Mouse (Mus musculus) myocyte (in vitro differentiated cells): ENCODE data around the gene Abca7.

Source experiments
- CEBPB ChIP-seq: IDR thresholded peaks from 2 replicates; pipeline ENCODE4 v1.6.1; 2011; ENCODE audit warnings: mild to moderate bottlenecking, moderate library complexity; ENCODE audit not compliant: poor library complexity, insufficient read depth, severe bottlenecking
- E2F4 ChIP-seq: IDR thresholded peaks from one replicate; pipeline ENCODE4 v1.6.1; 2011; ENCODE audit warnings: mild to moderate bottlenecking, control low read depth, moderate library complexity; ENCODE audit not compliant: insufficient read depth
- MAX ChIP-seq: IDR thresholded peaks from one replicate; pipeline ENCODE4 v1.6.1; 2011; ENCODE audit warnings: low read depth, mild to moderate bottlenecking, control low read depth
- MYOD1 ChIP-seq, 3 experiments: IDR thresholded peaks; one replicate each; pipeline ENCODE4 v1.6.1; 2011; ENCODE audit warnings: control low read depth in 2 of 3, low read depth in 2 of 3, mild to moderate bottlenecking in 2 of 3, moderate library complexity in 1 of 3; ENCODE audit not compliant: insufficient read length in 2 of 3, control insufficient read depth in 1 of 3
- MYOG ChIP-seq, 3 experiments: IDR thresholded peaks; one replicate each; pipeline ENCODE4 v1.6.1; 2011; ENCODE audit warnings: control low read depth in 2 of 3, low read depth in 2 of 3, mild to moderate bottlenecking in 2 of 3; ENCODE audit not compliant: insufficient read length in 2 of 3, control insufficient read depth in 1 of 3, insufficient read depth in 1 of 3
- POLR2A ChIP-seq: IDR thresholded peaks from one replicate; pipeline ENCODE4 v1.6.1; 2011; ENCODE audit warnings: low read depth, mild to moderate bottlenecking, control low read depth, moderate library complexity; ENCODE audit not compliant: insufficient read length
- REST ChIP-seq: IDR thresholded peaks from one replicate; pipeline ENCODE4 v1.6.1; 2011; ENCODE audit warnings: mild to moderate bottlenecking, control low read depth, moderate library complexity; ENCODE audit not compliant: insufficient read depth, insufficient read length
- SRF ChIP-seq: IDR thresholded peaks from one replicate; pipeline ENCODE4 v1.6.1; 2011; ENCODE audit warnings: low read depth; ENCODE audit not compliant: control insufficient read depth, insufficient read length
- TCF12 ChIP-seq: IDR thresholded peaks from one replicate; pipeline ENCODE4 v1.6.1; 2011; ENCODE audit warnings: mild to moderate bottlenecking, control low read depth; ENCODE audit not compliant: poor library complexity, insufficient read depth, severe bottlenecking
- TCF3 ChIP-seq: IDR thresholded peaks from one replicate; pipeline ENCODE4 v1.6.1; 2011; ENCODE audit warnings: low read depth, control low read depth; ENCODE audit not compliant: insufficient read length
- USF1 ChIP-seq: IDR thresholded peaks from one replicate; pipeline ENCODE4 v1.6.1; 2011; ENCODE audit warnings: low read depth, mild to moderate bottlenecking, control low read depth, moderate library complexity

DNA sequence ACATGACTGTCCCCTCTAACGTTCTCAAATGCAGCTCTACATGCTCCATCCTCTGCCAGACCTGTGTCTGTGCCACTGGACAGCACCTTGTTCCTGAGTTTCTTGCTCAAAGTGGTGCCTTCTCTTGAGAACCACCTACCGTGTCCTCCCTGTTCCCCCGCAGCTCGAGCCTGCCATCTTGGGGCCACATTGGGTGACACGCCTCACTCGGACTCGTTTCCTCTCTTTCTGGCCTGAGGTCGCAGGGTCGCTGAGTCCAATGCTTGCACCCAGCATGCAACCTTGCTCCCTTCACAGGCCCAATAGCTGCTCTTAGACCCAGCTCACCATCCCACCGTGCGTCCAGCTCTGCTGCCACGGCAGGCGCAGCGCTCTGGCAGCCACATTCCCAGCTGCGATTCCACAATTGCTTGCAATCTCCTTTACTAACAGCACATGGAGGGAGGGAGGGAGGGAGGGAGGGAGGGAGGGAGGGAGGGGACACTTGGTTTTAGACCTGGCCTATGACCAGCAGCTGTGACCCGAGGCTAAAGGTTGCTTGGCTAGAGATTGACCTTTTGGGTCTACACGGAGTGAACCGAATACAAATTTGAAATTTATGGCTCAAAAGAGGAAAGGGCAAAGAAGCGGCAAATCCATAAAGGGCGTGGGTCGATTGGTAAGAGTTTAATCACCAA, 38.0 kb upstream of the Abca7 start:
- TF ChIP-seq TCF3: no peak
- TF ChIP-seq POLR2A: no peak
- no peak for TF ChIP-seq MAX
- TF ChIP-seq E2F4: no peak
- TF ChIP-seq MYOG (IDR thresholded peaks at IDR 0.05; ENCODE audit: control insufficient read depth in 1 of 3, insufficient read depth in 1 of 3, insufficient read length in 2 of 3, low read depth in 2 of 3): no peak
- no peak for TF ChIP-seq REST
- no peak for TF ChIP-seq CEBPB
- no peak for TF ChIP-seq TCF12
- no peak for TF ChIP-seq SRF
- no peak for TF ChIP-seq USF1
- no peak for TF ChIP-seq MYOD1 (IDR thresholded peaks at IDR 0.05; ENCODE audit: control insufficient read depth in 1 of 3, insufficient read length in 2 of 3, low read depth in 2 of 3)
